Mouse (Mus musculus) right cerebral cortex, postnatal 36 days (tissue): ENCODE data around the gene Zfp213.
"Not testable (repeated sequence)": the region's sequence is repeated elsewhere in the genome, so short reads cannot be mapped to it uniquely, and the experiment has no call there.

Source experiments
- DNase-seq, 2 experiments: peaks; one replicate each; pipeline ENCODE4 v3.0.0; 2022; ENCODE audit warnings: low spot score in 2 of 2, mixed read lengths in 1 of 2

Gene Zfp213

GRCm38 (mm10) chr17:23563595-23564367 is at the start of gene Zfp213:
Gene Zfp213 (minus strand): TSS chr17:23564238.
- peak; percentile 92 to 94 for DNase-seq

- DNase-seq: no peak
Measured at GRCm38 (mm10) chr17:23610361-23610800, 46.3 kb upstream of the Zfp213 start.

GRCm38 (mm10) chr17:23609612-23610011 is 45.6 kb upstream of the Zfp213 start:
- no peak for DNase-seq

- no peak for DNase-seq
Measured at GRCm38 (mm10) chr17:23605220-23605619, 41.2 kb upstream of the Zfp213 start.

GRCm38 (mm10) chr17:23604394-23604793 is 40.4 kb upstream of the Zfp213 start:
- DNase-seq: no peak

GRCm38 (mm10) chr17:23603542-23603941 is 39.5 kb upstream of the Zfp213 start:
- no peak for DNase-seq

GRCm38 (mm10) chr17:23603077-23603476 is 39.0 kb upstream of the Zfp213 start:
- no peak for DNase-seq

- DNase-seq: no peak
Measured at GRCm38 (mm10) chr17:23601836-23602585, 38.0 kb upstream of the Zfp213 start.

GRCm38 (mm10) chr17:23600641-23601622 is 36.9 kb upstream of the Zfp213 start, which contains the start of gene Zscan10:
Gene Zscan10 (plus strand): TSS chr17:23600856.
- no peak for DNase-seq

- DNase-seq: no peak
Measured at GRCm38 (mm10) chr17:23599605-23600063, 35.6 kb upstream of the Zfp213 start.

GRCm38 (mm10) chr17:23598582-23599552 is 34.8 kb upstream of the Zfp213 start, which contains the start of gene Zfp13:
Gene Zfp13 (minus strand): TSS chr17:23599487.
- peak; percentile 54 to 70 for DNase-seq

- not testable (repeated sequence) for DNase-seq
Measured at GRCm38 (mm10) chr17:23595139-23595538, 31.1 kb upstream of the Zfp213 start.

GRCm38 (mm10) chr17:23592926-23593300 is 28.9 kb upstream of the Zfp213 start:
- no peak for DNase-seq

GRCm38 (mm10) chr17:23592208-23592925 is 28.3 kb upstream of the Zfp213 start:
- peak; percentile 97 to 98 for DNase-seq

GRCm38 (mm10) chr17:23587253-23587652 is 23.2 kb upstream of the Zfp213 start:
- DNase-seq: no peak

- DNase-seq: peak; percentile 47 to 58
Measured at GRCm38 (mm10) chr17:23585721-23586491, 21.9 kb upstream of the Zfp213 start.

GRCm38 (mm10) chr17:23584786-23585185 is 20.7 kb upstream of the Zfp213 start:
- no peak for DNase-seq

GRCm38 (mm10) chr17:23575951-23576552 is 12.0 kb upstream of the Zfp213 start:
- DNase-seq: no peak
